Comparison of ENCODE assay signal across 8 mouse cellular contexts in the genomic region with DNA sequence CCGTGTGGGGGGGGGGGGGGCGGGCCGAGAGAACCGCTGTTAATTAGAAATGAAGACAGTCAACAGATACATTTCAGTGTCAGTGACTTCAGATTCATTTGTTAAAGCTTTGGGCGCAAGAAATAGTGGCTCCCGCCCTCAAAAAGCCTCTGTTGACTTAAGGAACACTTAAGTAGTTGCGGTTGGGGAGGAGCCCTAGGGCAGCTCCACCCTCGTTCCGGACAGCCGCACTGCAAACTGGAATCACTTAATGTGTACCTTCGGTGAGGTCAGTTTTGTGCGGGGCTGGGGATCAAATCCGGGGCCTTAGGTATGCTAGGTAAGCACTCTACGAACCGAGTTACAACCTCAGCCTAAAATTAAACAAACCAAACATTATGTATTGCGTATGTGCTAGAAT. TPM values are rescaled to one million over a fixed set of nuclear protein-coding genes. Genes with fewer than 3 reads are reported as not detected.
A peak's percentile ranks its signal among the peaks of the same experiment; 100 is the strongest.
DNase-seq lines count a peak whose midpoint lies in the region; ATAC-seq and TF ChIP-seq lines count a peak whose summit lies in the region.

No protein-coding gene starts in this region.

- DNase-seq in thymus, postnatal 14 days = peak; percentile 10
- no peak for DNase-seq in thymus, postnatal 25 days
- no peak for DNase-seq in left cerebral cortex, adult 18-20 months (ENCODE audit: low spot score in 2 of 2)
- no peak for DNase-seq in gastrocnemius, postnatal 14 days

- peak overlapping the region; percentile 46; the same call in 1 of the 2 replicates for H3K27ac ChIP-seq in intestine, postnatal 0 days (ENCODE audit: low read depth, low read length)
- H3K27ac ChIP-seq in lung, embryonic 15.5 days = no peak overlapping the region
- H3K27ac ChIP-seq in small intestine, adult 2 months (ENCODE audit: insufficient read depth, low read depth, low read length) = no peak overlapping the region

- peaks cover 27% of the 10 kb centered on the region for H3K27me3 ChIP-seq in erythroblast, embryonic 14.5 days (ENCODE audit: control insufficient read depth)
- peaks cover 12% of the 10 kb centered on the region for H3K27me3 ChIP-seq in intestine, postnatal 0 days (replicated peaks; ENCODE audit: control insufficient read depth, insufficient read depth, low read length)
- peaks cover 33% of the 10 kb centered on the region for H3K27me3 ChIP-seq in lung, embryonic 15.5 days
- no peaks in the 10 kb centered on the region for H3K27me3 ChIP-seq in small intestine, adult 2 months (ENCODE audit: control insufficient read depth, insufficient read depth, low read length)

- intact Hi-C loops in gastrocnemius, postnatal 14 days (cut with DNase I; ENCODE audit: low total_unique reads) = no loop called here

- H3K36me3 ChIP-seq in erythroblast, embryonic 14.5 days (ENCODE audit: control insufficient read depth) = no peaks in the 10 kb centered on the region
- H3K36me3 ChIP-seq in intestine, postnatal 0 days (ENCODE audit: control insufficient read depth, insufficient read depth) = no peaks in the 10 kb centered on the region
- H3K36me3 ChIP-seq in lung, embryonic 15.5 days = no peaks in the 10 kb centered on the region
- no peaks in the 10 kb centered on the region for H3K36me3 ChIP-seq in small intestine, adult 2 months (ENCODE audit: control insufficient read depth, insufficient read depth, low read length)

- TF ChIP-seq POLR2A in small intestine, adult 2 months (IDR thresholded peaks at IDR 0.05; ENCODE audit: low read depth, low read length) = no peak

- no peaks in the 10 kb centered on the region for H3K9me3 ChIP-seq in erythroblast, embryonic 14.5 days (ENCODE audit: control insufficient read depth, low read length)
- H3K9me3 ChIP-seq in intestine, postnatal 0 days (ENCODE audit: control insufficient read depth) = no peaks in the 10 kb centered on the region
- H3K9me3 ChIP-seq in lung, embryonic 15.5 days = no peaks in the 10 kb centered on the region

- peak overlapping the region; percentile 67 for H3K4me3 ChIP-seq in erythroblast, embryonic 14.5 days (replicated peaks)
- peak overlapping the region; percentile 56 for H3K4me3 ChIP-seq in intestine, postnatal 0 days (ENCODE audit: low read depth, low read length)
- H3K4me3 ChIP-seq in lung, embryonic 15.5 days = peak overlapping the region; percentile 59
- H3K4me3 ChIP-seq in small intestine, adult 2 months (ENCODE audit: low read depth, low read length) = peak overlapping the region; percentile 65

- peak overlapping the region; percentile 50 for H3K9ac ChIP-seq in intestine, postnatal 0 days (ENCODE audit: low read depth, low read length)
- H3K9ac ChIP-seq in lung, embryonic 15.5 days = peak overlapping the region; percentile 42; the same call in 1 of the 2 replicates

- 3% methylated on average over 16 of the region's 16 CpGs for WGBS in intestine, postnatal 0 days
- WGBS in lung, embryonic 15.5 days = 3% methylated on average over 16 of the region's 16 CpGs
- 2% methylated on average over 16 of the region's 16 CpGs for WGBS in small intestine, adult 2 months

- TF ChIP-seq CTCF in intestine, postnatal 0 days (IDR thresholded peaks at IDR 0.05; ENCODE audit: low read depth) = no peak
- TF ChIP-seq CTCF in small intestine, adult 2 months (IDR thresholded peaks at IDR 0.05; ENCODE audit: extremely low read depth, insufficient read length, insufficient replicate concordance, low read depth, low read length) = no peak

- H3K4me1 ChIP-seq in erythroblast, embryonic 14.5 days (ENCODE audit: control insufficient read depth) = peaks cover 30% of the 10 kb centered on the region
- H3K4me1 ChIP-seq in intestine, postnatal 0 days (replicated peaks; ENCODE audit: control insufficient read depth, insufficient read depth, low read length) = no peaks in the 10 kb centered on the region
- H3K4me1 ChIP-seq in lung, embryonic 15.5 days = 0 out of 2 replicates have a peak, but pooled peaks cover 3% of the 10 kb centered on the region
- H3K4me1 ChIP-seq in small intestine, adult 2 months (ENCODE audit: control insufficient read depth, insufficient read depth, insufficient read length, low read length) = no peaks in the 10 kb centered on the region

- peak overlapping the region; percentile 79 for H3K4me2 ChIP-seq in intestine, postnatal 0 days (replicated peaks; ENCODE audit: low read depth)
- peak overlapping the region; percentile 90 for H3K4me2 ChIP-seq in lung, embryonic 15.5 days

- ATAC-seq in intestine, postnatal 0 days = no peak
- ATAC-seq in lung, embryonic 15.5 days (ENCODE audit: borderline replicate concordance, extremely low read depth, low FRiP score, low TSS enrichment) = peak; percentile 40; the same call in 1 of the 2 replicates

RNA-seq across cellular contexts. Expression of a gene that starts 7.5 kb away (rescaled TPM):
- polyA plus RNA-seq in erythroblast, embryonic 14.5 days (2012) = not detected in 2 replicates
- not detected in 2 replicates for polyA plus RNA-seq in intestine, postnatal 0 days (2015; fragmentation: Nextera tagmentation; extraction: Ambion mirVana)
- polyA plus RNA-seq in lung, embryonic 15.5 days (2015; fragmentation: Nextera tagmentation; extraction: Ambion mirVana) = 0.31 TPM in 1 of 2 replicates, not detected in the other
- 0.20 and 0.67 TPM in 2 replicates for polyA plus RNA-seq in small intestine, adult 2 months (2012; rRNA removed)
- not detected for total RNA-seq in left cerebral cortex, adult 18-20 months (2021)
- not detected for total RNA-seq in gastrocnemius, postnatal 14 days (2021)

RNA-seq across cellular contexts. Expression of a gene that starts 27.5 kb away (rescaled TPM):
- not detected in 2 replicates for polyA plus RNA-seq in erythroblast, embryonic 14.5 days (2012)
- 0.16 TPM in 1 of 2 replicates, not detected in the other for polyA plus RNA-seq in intestine, postnatal 0 days (2015; fragmentation: Nextera tagmentation; extraction: Ambion mirVana)
- polyA plus RNA-seq in lung, embryonic 15.5 days (2015; fragmentation: Nextera tagmentation; extraction: Ambion mirVana) = 1.2 and 1.7 TPM in 2 replicates
- 0.06 and 0.16 TPM in 2 replicates for polyA plus RNA-seq in small intestine, adult 2 months (2012; rRNA removed)
- 1 to 10 TPM in 1 of 2 experiments, under 1 TPM in 1; 0.96 to 1.7 TPM for total RNA-seq in left cerebral cortex, adult 18-20 months (2021)
- total RNA-seq in gastrocnemius, postnatal 14 days (2021) = not detected

RNA-seq across cellular contexts. Expression of a gene that starts 41.3 kb away (rescaled TPM):
- 0.05 and 0.21 TPM in 2 replicates for polyA plus RNA-seq in erythroblast, embryonic 14.5 days (2012)
- 0.29 and 0.52 TPM in 2 replicates for polyA plus RNA-seq in intestine, postnatal 0 days (2015; fragmentation: Nextera tagmentation; extraction: Ambion mirVana)
- polyA plus RNA-seq in lung, embryonic 15.5 days (2015; fragmentation: Nextera tagmentation; extraction: Ambion mirVana) = 1.4 and 1.8 TPM in 2 replicates
- 4.9 and 7.3 TPM in 2 replicates for polyA plus RNA-seq in small intestine, adult 2 months (2012; rRNA removed)
- 1 to 10 TPM; 3.3 TPM for total RNA-seq in left cerebral cortex, adult 18-20 months (2021)
- total RNA-seq in gastrocnemius, postnatal 14 days (2021) = under 1 TPM; 0.59 to 0.75 TPM

RNA-seq across cellular contexts. Expression of a gene that starts 56.6 kb away (rescaled TPM):
- polyA plus RNA-seq in erythroblast, embryonic 14.5 days (2012) = 0.01 TPM in 1 of 2 replicates, not detected in the other
- polyA plus RNA-seq in intestine, postnatal 0 days (2015; fragmentation: Nextera tagmentation; extraction: Ambion mirVana) = 0.08 and 0.23 TPM in 2 replicates
- 0.64 and 0.69 TPM in 2 replicates for polyA plus RNA-seq in lung, embryonic 15.5 days (2015; fragmentation: Nextera tagmentation; extraction: Ambion mirVana)
- 0.16 and 0.18 TPM in 2 replicates for polyA plus RNA-seq in small intestine, adult 2 months (2012; rRNA removed)
- 10 to 100 TPM; 67.7 to 74.7 TPM for total RNA-seq in left cerebral cortex, adult 18-20 months (2021)
- total RNA-seq in gastrocnemius, postnatal 14 days (2021) = under 1 TPM; 0.04 to 0.08 TPM
